Mouse (Mus musculus): Measurements from ENCODE around the gene Slc27a2.

Slc27a2 gene

DNA sequence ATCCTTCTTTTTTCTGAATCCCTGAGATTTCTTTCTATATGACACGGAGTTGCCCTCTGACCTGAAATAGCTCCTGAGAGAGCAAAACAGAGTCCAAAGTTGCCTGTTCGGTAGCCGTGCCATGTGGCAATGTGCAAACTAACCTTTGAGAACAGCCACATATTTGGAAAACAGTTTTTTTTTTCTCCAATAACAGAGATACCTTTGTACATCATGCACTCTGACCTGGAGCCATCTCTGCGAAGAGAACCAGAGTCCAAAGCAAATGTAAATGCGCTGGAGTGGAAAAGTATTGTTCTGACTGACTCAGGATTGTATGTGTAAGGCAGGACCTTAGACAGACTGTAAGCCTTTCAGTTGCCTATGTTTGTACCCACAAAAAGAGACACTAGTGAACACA, 3.3 kb downstream of the Slc27a2 start:
- DNase-seq (ENCODE audit: low spot score) = no peak

DNA sequence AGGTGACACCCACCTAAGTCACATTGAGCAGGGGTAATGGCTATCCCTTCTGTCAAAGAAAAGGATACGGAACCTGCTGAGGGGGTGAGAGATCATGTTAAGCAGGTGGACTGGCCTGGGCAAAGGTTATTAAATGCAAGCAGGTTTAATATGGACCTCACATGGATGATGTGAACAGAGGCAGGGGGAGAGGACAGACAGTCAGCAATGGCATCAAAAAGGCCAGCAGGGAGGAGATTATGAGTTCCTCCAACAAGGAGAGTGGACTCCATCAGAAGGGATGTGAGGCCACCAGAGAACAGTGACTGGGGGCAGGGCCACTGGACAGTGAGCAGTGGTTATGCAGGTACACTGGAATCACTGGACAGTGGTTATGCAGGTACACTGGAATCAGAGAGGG, 7.9 kb downstream of the Slc27a2 start:
- DNase-seq (ENCODE audit: low spot score) = no peak

DNA sequence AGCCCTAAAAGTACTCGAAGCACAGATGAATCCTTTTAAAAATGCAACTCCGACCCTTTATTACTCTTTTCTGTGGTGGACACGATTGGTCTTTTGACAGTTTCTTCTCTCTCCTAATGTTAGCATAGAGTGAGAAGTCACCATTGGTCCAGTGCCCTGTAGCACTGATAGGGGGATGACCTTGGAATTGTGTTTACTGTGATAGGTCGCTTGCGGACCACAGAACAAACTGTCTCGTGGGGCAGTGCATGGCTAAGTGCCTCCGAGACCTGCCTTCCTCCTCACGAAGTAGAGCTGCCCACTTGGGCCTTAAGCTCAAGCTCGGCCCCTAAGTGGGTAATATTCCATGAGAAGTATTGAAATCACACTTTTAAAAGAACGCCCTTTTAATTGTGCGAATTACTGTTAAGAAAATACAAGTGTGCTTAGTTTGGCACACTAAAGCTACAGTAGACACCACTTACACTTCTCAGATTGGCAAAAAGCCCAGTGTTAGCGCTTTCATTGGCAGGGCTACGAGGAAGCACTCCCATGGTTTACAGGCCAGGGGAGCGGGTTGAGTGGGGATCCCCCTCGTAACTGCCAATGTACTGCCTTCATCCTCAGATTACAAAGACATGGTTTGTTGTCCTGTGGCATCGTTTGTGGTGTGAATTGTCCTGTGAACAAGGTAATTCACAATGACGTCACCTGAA, 11.4 kb downstream of the Slc27a2 start:
- DNase-seq (ENCODE audit: low spot score) = no peak

DNA sequence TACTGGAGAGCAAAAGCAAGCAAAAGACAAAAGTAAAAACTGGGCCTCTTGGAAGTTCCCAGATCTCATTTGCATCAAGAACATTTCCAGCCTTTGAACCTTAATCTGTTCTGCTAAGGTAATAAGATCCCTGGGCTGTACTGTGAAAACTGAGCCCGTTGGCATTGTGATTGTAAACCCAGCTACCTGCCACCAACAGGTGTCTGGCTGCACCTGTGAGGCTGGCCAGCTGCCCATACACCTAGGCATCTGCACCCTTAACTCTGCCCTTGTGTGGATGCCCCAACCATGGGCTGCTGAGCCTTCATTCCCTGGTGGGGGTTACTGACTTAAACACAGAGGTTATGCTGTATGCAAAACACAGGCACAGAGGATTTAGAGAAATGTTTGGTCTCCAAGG, 20.0 kb downstream of the Slc27a2 start:
- no peak for DNase-seq (ENCODE audit: low spot score)

DNA sequence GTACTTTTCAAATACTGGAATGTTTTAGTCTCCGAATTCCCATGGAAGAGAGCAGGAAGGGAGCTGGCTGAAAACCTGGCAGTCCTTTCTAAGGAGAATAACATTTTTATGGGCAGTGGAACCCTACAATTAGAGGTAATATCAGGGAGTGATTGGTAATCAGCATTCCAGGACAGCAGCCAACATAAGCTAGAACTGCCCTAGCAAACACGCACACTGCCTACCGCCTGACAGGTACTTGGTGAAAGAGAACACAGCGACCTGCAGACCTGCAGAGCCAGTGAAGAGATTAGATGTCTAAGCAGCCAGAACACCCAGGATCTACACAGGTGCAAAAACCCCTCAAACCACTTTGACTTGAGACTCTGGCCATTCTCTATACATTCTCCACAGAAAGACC, 20.5 kb downstream of the Slc27a2 start:
- no peak for DNase-seq (ENCODE audit: low spot score)

DNA sequence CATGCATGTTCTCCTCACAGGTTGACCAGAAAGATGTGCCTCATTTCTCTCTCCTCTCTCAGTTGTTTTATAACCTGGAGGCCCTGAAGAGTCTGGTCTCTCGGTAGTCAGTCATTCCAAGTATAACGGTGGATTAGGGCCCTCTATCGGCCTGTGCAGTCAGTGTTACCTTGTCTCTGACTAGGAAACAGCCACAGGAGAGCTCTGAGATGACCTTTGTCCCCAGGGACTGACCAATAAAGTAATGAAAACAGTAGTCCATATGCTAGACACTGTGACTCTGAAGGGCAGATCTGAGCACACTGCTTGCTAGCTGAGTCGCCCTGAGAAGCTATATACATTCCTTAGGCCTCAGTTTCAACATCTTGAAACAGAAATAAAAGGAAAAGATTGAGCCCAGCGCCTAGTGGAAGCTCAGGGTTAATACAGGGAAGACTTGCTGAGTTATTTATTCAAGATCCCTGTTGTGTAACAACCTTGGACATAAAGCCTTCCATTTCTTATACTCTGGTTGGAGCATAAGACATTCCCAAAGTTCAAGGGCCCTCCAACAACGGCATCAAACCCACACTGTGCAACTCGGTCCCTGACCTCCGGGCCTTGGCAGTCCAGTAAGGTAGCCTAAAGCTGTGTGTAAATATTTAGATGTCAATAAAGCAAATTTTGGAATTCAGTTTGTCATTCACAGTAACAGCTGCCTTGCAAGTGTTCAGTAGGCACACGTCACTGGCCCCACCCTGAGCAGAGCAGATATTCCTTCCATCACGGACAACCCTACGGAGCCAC, 23.4 kb downstream of the Slc27a2 start:
- no peak for DNase-seq (ENCODE audit: low spot score)

DNA sequence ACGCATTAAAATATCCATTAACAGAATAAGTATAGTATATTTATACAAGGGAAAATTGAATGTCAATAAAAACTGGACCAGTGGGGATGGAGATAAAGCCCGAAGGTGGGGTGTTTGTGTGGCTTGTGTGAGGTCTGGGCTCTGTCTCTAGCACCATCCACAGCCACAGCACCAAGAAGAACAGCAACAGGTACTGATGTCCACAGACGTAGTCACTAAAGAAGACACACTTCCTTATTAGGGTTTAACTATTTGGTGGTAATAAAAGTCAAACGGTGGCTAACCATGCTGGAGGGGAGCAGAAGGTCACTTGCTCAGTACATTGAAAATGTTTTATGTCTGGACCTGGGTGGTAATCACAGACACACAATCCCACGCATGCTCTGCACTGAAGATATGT, 25.2 kb downstream of the Slc27a2 start:
- DNase-seq (ENCODE audit: low spot score) = no peak

DNA sequence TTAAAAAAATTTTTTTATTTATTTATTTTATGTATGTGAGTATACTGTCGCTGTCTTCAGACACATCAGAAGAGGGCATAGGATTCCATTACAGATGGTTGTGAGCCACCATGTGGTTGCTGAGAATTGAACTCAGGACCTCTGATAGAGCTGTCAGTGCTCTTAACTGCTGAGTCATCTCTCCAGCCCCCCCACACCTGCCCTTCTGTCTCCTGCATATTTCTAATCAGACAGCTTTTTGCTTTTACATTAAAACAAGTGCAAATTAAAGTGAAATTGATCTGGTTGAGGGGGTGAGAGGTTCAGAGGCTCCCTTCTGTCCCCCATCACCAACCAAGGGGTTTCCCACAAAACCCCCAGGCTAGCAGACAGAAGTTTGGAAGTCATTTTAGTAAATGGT, 27.1 kb downstream of the Slc27a2 start:
- DNase-seq (ENCODE audit: low spot score) = no peak

DNA sequence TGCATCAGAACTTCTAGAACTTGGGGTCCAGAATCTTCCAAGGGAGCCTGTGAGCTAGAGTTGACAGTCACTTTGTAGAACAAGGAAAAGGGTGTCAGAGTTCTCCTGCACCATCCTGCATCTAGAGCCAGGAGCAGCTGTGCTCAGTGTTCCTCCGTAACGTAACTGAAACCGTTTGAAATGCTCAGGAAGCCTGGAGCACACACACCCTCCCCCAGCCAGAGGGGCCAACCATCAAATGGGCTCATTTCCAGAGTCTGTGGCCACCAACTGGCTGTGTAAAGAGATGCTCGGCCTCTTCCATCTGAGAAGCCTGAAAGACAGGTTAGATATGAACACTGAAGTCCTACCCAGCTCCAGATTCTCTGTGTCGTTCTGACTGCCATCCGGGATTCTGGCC, 31.8 kb downstream of the Slc27a2 start:
- no peak for DNase-seq (ENCODE audit: low spot score)

DNA sequence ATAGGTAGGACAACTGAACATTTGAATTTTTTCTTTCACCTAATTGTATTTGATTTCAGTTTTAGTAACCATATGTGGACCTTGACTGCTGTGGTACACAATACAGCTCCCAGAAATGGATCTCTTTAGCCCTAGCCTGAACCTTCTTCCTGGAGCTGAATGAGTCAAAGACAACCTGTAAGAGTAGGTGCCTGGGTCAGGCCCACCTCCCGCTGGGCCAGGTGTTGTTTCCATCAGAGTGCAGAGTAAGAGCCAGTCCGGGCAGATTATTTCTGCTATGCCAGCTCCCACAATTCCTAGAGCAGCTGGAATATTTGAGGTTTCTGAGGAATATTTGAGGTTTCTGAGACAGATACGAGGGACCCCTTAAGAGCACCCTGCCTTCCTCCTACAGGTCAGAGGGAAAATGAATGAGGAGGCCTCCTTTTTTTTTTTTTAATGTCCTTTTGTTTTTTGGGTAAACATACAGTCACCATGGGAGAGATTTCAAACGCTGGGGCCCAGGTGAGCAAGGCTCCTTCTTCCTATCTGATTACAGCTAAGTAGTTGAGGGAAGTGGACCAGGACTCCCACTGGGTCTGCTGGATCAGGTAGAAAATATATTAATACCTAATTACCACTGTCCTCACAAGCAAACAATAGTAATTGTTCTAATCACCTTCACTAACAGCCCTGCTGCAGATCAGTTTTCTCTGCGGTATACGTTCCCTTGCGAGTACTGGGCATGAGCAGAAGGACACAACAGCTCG, 32.6 kb downstream of the Slc27a2 start:
- DNase-seq (ENCODE audit: low spot score) = no peak

DNA sequence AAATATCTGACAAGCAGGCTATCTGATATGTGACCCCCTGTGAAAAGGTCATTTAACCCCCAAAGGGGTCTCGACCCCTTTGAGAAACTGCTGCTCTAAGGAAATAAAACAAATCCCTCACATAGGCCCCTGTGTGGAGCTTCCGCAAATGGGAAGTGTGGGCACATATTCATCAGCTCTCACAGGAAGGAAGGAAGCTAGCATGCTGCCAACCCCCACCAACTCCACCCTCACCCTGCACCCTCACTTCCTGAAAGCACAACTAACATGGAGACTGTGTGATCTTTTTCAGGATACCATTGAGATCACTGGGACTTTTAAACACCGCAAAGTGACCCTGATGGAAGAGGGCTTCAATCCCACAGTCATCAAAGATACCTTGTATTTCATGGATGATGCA, 35.3 kb downstream of the Slc27a2 start:
- DNase-seq (ENCODE audit: low spot score) = no peak

DNA sequence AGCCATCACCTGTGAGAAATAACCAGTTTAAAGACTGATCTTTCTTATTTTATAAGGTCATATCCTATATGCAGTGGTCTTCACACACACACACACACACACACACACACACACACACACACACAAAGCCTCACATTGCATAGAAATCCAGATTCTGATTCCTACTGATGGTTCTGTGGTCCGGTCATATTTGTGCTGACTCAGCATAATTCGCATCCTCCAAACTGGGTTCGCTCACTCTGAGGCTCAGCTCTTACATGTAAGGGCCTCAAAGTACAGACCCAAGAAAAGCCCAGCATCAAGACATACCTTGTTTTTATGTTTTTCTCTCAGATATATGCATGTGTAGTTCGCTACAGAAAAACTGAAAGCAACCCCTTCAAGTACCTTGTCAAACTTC, 39.1 kb downstream of the Slc27a2 start:
- DNase-seq (ENCODE audit: low spot score) = no peak

DNA sequence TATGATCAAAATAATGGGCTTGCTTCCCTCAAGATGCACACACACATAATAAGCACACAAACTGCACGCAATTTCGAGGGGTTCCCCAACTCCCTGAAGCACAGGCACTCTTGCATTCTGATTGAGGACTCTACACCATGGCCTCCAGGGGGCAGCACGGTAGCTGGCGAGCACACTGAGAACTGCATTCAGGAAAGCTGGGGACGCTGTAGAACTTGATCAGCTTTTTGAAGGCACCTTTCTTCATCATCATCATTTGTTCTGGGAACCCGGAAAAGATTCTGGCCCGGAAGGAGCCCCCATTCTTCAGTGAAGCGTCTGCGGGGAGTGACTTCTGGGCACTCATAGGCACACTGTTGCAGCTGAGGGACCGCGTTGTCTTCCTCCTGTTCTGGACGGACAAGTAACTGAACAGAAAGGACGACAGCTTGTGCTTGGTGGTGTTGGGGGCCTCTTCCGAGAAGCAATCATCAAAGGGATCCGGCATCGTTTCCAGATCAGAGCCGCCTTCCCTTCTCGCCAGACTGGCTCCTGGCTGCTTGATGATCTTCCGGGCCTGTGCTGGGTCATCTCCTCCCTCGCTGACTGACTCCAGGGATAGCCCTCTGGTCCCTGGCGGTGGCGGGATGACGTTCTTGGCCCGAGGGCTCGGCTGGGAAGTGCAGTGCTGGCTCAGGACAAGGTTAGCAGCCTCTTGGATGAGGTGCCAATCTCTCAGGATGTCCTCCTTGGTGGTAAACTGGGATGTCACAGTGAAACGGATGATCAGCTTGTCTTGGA, 41.8 kb downstream of the Slc27a2 start:
- peak; percentile 91 for DNase-seq (ENCODE audit: low spot score)

DNA sequence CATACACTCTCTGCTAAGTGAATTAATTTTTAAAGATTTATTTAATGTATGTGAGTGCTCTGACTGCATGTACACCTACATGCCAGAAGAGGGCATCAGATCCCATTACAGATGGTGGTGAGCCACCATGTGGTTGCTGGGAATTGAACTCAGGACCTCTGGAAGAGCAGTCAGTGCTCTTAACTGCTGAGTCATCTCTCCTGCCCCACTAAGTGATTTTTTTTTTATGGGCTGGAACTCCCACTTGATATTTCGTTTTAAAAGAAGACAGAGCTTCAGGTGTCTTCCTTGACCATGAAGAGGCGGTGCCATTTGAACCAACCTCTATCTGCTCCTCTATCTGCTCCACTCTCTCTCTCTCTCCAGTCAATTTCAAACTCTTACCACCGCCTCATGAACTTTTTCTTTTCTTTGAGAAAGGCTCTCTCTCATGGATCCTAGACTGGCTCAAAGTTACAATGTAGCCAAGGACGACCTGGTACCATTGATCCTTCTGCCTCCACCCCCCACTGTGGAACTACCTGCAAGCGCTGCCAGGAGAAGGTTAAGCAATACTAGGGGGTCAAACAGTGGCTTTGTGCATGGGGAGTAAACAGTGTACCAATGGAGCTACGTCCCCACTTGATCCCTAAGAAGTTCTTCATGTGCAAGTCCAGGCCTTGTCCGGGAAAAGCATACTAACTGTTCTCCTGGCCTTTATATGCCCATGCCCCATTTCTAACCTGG, 44.3 kb downstream of the Slc27a2 start:
- DNase-seq (ENCODE audit: low spot score) = no peak

DNA sequence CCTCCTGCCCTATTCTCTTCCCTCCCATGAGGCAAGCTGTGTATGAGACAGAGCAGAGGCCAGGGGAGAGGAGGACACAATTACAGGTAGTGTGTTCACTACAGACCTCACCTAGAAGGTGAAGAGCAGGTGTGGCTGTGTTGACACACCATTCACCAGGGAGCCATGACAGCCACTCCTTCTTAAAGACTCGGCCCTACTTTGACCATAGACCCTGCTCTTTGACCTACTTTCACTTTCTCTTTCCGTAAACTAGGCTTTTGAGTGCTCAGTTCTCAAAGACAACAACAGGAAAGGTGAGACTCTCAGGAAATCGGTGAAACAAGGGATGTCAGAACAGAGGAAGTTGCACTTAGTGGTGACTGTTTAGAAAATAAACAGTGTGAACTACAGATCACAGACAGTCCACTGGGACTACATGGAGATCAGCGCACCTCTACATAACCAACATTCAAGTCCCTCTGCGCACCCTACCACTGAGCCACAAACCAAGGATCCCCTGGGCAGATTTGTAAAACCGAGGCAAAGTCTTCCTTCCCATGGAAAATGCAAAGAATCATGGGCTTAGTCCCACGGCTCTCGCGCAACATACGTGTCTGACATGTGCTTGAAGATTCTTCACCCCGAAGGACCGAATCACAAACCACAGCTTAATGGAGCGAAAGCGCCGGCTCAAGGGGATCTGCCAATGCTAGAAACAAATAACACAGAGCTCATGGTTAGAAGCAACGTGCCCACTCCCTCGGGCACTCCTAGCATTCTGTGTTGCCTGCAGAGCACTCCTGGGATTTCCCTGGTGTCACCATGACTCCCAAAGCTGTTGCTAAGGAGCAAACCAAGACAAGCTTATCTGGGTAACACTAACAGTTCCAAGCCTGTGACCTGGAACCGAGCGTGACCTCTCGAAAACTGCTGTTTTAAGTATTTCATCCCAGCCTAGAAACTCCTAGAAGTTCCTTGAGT, 45.4 kb downstream of the Slc27a2 start:
- no peak for DNase-seq (ENCODE audit: low spot score)

DNA sequence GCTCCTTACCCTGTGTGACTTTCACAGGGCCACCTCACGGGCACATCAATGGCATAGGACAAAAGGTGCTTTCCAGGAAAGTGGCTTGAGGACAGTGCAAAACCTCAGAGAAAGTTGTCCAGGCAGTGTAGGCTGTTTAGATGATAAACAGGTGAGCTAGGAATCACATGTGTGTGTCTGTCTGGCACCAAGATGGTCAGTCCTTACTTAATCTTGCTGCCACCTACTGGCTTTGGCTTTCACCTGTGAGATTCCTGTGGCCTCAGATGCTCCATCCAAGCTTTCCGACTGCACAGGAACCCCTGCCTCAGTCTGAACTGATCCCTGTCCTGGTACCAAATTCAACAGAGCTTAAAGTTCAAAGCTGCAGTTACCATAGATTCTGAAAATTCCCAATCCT, 46.2 kb downstream of the Slc27a2 start:
- no peak for DNase-seq (ENCODE audit: low spot score)

DNA sequence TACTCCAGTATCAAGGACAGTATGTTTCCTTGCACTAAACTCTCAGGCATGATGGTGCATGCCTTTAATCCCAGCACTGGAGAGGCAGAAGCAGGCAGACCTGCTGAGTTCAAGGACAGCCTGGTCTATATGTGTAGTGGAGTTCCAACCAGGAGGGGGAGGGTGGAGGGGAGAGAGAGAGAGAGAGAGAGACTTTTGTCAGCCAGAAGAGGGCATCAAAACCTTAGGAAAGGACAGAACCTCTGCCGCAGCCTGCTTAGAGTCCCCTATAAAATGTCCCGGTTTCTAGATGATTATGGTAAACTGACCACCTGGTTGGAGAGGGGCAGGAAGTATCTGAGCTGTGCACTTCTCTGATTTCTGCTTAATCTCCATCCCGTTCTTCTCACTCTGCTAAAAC, 46.8 kb downstream of the Slc27a2 start:
- peak; percentile 39 for DNase-seq (ENCODE audit: low spot score)

DNA sequence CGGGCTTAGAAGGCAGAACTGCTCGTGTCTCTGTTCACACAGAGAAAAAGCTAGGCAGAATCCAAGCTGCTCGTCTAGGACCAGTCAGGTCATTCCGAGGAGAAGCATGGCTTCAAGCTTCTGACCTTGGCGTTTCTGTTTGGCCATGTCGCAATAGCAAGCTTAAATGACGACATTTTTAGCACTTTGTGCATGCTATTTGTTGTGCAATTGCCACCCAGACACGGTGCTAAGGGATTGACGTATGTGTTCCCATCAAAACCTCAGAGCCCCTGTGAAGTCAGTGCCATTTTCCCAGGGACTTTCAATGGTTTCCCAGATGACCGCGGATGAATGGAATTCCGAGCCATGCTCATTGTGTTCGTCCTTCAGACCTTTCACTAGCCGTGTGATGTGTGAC, 48.3 kb downstream of the Slc27a2 start:
- no peak for DNase-seq (ENCODE audit: low spot score)

DNA sequence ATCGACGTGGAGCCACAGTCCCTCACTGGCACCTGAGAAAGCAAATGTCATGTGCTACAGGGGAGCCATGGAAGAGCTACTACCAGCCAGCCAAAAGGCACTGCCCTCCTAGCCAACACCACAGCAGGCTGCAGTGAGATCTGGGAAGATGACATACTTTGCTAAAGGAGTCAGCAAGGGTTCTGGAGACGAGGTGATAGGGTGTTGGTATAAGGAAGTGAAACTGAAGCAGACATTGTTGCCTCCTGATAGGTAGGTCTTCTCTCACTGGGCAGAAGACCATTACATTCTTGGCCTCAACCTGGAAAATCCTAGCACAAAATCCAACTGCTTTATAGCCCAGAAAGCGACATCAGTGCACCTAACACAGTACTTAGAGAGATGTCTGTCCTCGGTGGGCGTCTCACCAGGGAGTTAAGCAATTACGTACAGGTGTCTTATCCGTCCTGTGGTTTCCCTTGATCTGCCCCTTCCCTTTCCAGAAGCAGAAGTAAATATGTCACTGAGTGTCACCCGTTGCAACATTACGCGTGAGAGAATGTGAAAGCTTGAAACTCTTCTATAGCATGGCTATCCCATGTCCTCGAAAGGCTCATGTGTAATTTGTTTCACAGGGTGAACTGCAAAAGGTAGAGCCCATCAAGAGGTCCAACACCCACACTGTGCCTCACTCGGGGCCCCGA, 49.9 kb downstream of the Slc27a2 start:
- DNase-seq (ENCODE audit: low spot score) = no peak

All from embryo, embryonic 10 days (tissue).